Mouse (Mus musculus) brain, embryonic 14.5 days (tissue): ENCODE results near the gene Nsd2.

Experiments used
- CTCF ChIP-seq: fragments of 200-500 bp; IDR thresholded peaks from 2 replicates; pipeline ENCODE4 v1.5.1; 2012; ENCODE audit warnings: inconsistent platforms, mild to moderate bottlenecking, moderate library complexity, borderline replicate concordance; ENCODE audit not compliant: insufficient read depth, insufficient read length; ENCODE audit errors: extremely low read depth
- POLR2A ChIP-seq: fragments of 200-500 bp; IDR thresholded peaks from 2 replicates; pipeline ENCODE4 v1.6.1; 2012; ENCODE audit warnings: mild to moderate bottlenecking, inconsistent platforms, borderline replicate concordance; ENCODE audit not compliant: poor library complexity, insufficient read depth, insufficient read length, severe bottlenecking; ENCODE audit errors: extremely low read depth

DNA sequence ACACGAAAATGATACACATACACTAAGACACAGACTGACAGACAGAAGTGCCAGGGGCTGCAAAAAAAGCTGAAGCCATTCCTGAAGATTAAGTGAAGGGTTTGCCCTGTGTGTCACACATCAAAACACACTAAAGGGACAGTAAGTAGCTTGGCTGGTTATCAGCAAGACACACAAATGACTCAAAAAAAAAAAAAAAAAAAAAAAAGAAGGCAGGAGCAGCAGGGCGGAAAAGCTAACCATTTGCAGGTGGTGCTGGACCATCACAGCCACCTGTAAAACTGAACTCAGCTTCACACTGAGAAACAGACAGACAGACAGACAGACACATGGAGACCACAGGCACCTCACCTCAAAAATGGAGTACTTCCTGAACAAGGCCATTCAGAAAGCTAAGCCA, 113.6 kb downstream of the Nsd2 start:
- TF ChIP-seq POLR2A (no peak), CTCF (no peak)
